Mouse (Mus musculus): ENCODE results near the gene 4930558C23Rik. TPM values are rescaled to one million over a fixed set of nuclear protein-coding genes. Genes with fewer than 3 reads are reported as not detected.

The 4930558C23Rik gene
- polyA plus RNA-seq, 1 experiment from 2014 or later = not detected

Other genes with a start within 250 kb of the 4930558C23Rik start
- gene Sema6c, start 242.4 kb downstream of the 4930558C23Rik start, polyA plus RNA-seq (2015; fragmentation: Nextera tagmentation; extraction: Ambion mirVana) = 5.9 and 6.9 TPM in 2 replicates
- 10.7 and 11.4 TPM in 2 replicates for gene Gabpb2, start 184.9 kb downstream of the 4930558C23Rik start, polyA plus RNA-seq (2015; fragmentation: Nextera tagmentation; extraction: Ambion mirVana)
- 83.5 and 96.5 TPM in 2 replicates for gene Cdc42se1, start 174.1 kb downstream of the 4930558C23Rik start, polyA plus RNA-seq (2015; fragmentation: Nextera tagmentation; extraction: Ambion mirVana)
- gene Mllt11, start 170.7 kb downstream of the 4930558C23Rik start, polyA plus RNA-seq (2015; fragmentation: Nextera tagmentation; extraction: Ambion mirVana) = 18.5 and 18.6 TPM in 2 replicates
- 0.35 TPM in 2 replicates for gene Gm128, start 161.2 kb downstream of the 4930558C23Rik start, polyA plus RNA-seq (2015; fragmentation: Nextera tagmentation; extraction: Ambion mirVana)
- gene Bnipl, start 151.6 kb downstream of the 4930558C23Rik start, polyA plus RNA-seq (2015; fragmentation: Nextera tagmentation; extraction: Ambion mirVana) = 3.5 and 5.8 TPM in 2 replicates
- 45.8 and 51.2 TPM in 2 replicates for gene Mindy1, start 121.5 kb downstream of the 4930558C23Rik start, polyA plus RNA-seq (2015; fragmentation: Nextera tagmentation; extraction: Ambion mirVana)
- 16.6 and 17.3 TPM in 2 replicates for gene Prune1, start 120.8 kb downstream of the 4930558C23Rik start, polyA plus RNA-seq (2015; fragmentation: Nextera tagmentation; extraction: Ambion mirVana)
- gene Anxa9, start 95.7 kb downstream of the 4930558C23Rik start, polyA plus RNA-seq (2015; fragmentation: Nextera tagmentation; extraction: Ambion mirVana) = 2.3 and 3.4 TPM in 2 replicates
- 138 and 146 TPM in 2 replicates for gene Cers2, start 88.0 kb downstream of the 4930558C23Rik start, polyA plus RNA-seq (2015; fragmentation: Nextera tagmentation; extraction: Ambion mirVana)
- gene Setdb1, start 45.6 kb downstream of the 4930558C23Rik start, polyA plus RNA-seq (2015; fragmentation: Nextera tagmentation; extraction: Ambion mirVana) = 29.9 and 34.1 TPM in 2 replicates
- 38.6 and 42.4 TPM in 2 replicates for gene Arnt, start 31.5 kb upstream of the 4930558C23Rik start, polyA plus RNA-seq (2015; fragmentation: Nextera tagmentation; extraction: Ambion mirVana)
- gene Ctsk, start 96.4 kb upstream of the 4930558C23Rik start, polyA plus RNA-seq (2015; fragmentation: Nextera tagmentation; extraction: Ambion mirVana) = 11.7 and 12.2 TPM in 2 replicates
- gene Ctss, start 123.9 kb upstream of the 4930558C23Rik start, polyA plus RNA-seq (2015; fragmentation: Nextera tagmentation; extraction: Ambion mirVana) = 32.5 and 33.6 TPM in 2 replicates
- not detected in 2 replicates for gene Hormad1, start 156.8 kb upstream of the 4930558C23Rik start, polyA plus RNA-seq (2015; fragmentation: Nextera tagmentation; extraction: Ambion mirVana)
- gene Golph3l, start 186.1 kb upstream of the 4930558C23Rik start, polyA plus RNA-seq (2015; fragmentation: Nextera tagmentation; extraction: Ambion mirVana) = 36.5 and 39.0 TPM in 2 replicates
- gene Ensa, start 222.2 kb upstream of the 4930558C23Rik start, polyA plus RNA-seq (2015; fragmentation: Nextera tagmentation; extraction: Ambion mirVana) = 65.6 and 71.0 TPM in 2 replicates